Mouse (Mus musculus) embryonic facial prominence, embryonic 11.5 days (tissue): Measurements from ENCODE around the gene Eef1g. TPM values are rescaled to one million over a fixed set of nuclear protein-coding genes. Genes with fewer than 3 reads are reported as not detected.
"Not testable (repeated sequence)": the region's sequence is repeated elsewhere in the genome, so short reads cannot be mapped to it uniquely, and the experiment has no call there.

Experiments
- ATAC-seq: fragments of 200-750 bp; cut with Nextera tagmentation; replicated peaks from 2 replicates; pipeline ENCODE4 v1.8.0; 2017; ENCODE audit warnings: low read depth; ENCODE audit not compliant: insufficient number of reproducible peaks, low FRiP score, low TSS enrichment
- DNase-seq: peaks from one replicate; pipeline ENCODE4 v3.0.0-alpha.2; 2015; ENCODE audit warnings: low spot score
- H3K27ac ChIP-seq: fragments of 300-500 bp; sonication (generic); replicated peaks from 2 replicates; pipeline ENCODE4 v1.5.1; 2014; ENCODE audit warnings: mild to moderate bottlenecking, low read depth, low read length, control low read depth
- H3K27me3 ChIP-seq: fragments of 300-500 bp; sonication (generic); 2 replicates; pipeline ENCODE4 v1.6.1; 2014; ENCODE audit warnings: mild to moderate bottlenecking, low read length, moderate library complexity, mixed read lengths; ENCODE audit not compliant: control insufficient read depth, insufficient read depth
- H3K36me3 ChIP-seq: fragments of 300-500 bp; sonication (generic); replicated peaks from 2 replicates; pipeline ENCODE4 v1.6.1; 2014; ENCODE audit warnings: low read depth, mild to moderate bottlenecking, low read length, moderate library complexity, mixed read lengths; ENCODE audit not compliant: control insufficient read depth, insufficient read depth
- H3K4me1 ChIP-seq: fragments of 300-500 bp; sonication (generic); 2 replicates; pipeline ENCODE4 v1.6.1; 2014; ENCODE audit warnings: low read length, mixed read lengths; ENCODE audit not compliant: control insufficient read depth, insufficient read depth
- H3K4me2 ChIP-seq: fragments of 300-500 bp; sonication (generic); 2 replicates; pipeline ENCODE4 v1.6.1; 2014; ENCODE audit warnings: low read depth, mild to moderate bottlenecking, control low read depth, low read length, moderate library complexity
- H3K4me3 ChIP-seq: fragments of 300-500 bp; sonication (generic); 2 replicates; pipeline ENCODE4 v1.5.1; 2014; ENCODE audit warnings: low read depth, low read length, control low read depth
- H3K9ac ChIP-seq: fragments of 300-500 bp; sonication (generic); replicated peaks from 2 replicates; pipeline ENCODE4 v1.6.1; 2014; ENCODE audit warnings: mild to moderate bottlenecking, control low read depth, low read length
- H3K9me3 ChIP-seq: fragments of 300-500 bp; sonication (generic); replicated peaks from 2 replicates; pipeline ENCODE4 v1.6.1; 2016; ENCODE audit warnings: mild to moderate bottlenecking, low read length, inconsistent platforms, mixed read lengths; ENCODE audit not compliant: control insufficient read depth
- WGBS: fragments of 180-500 bp; shearing (Covaris S2); extraction: QIAGEN DNeasy Blood & Tissue Kit; methylation state at CpG from one replicate; pipeline ENCODE4 v1.1.7; 2014; 5-methylcytosine and 5-hydroxymethylcytosine counted together
- polyA plus RNA-seq: library from polyadenylated mRNA; unstranded; fragments of >200 nt; fragmentation: Nextera tagmentation; extraction: Ambion mirVana; gene quantifications from 2 replicates; pipeline ENCODE4 v1.2.1, GENCODE M21; 2014

The Eef1g gene
- polyA plus RNA-seq, 1 experiment from 2014 or later: 535 TPM

GRCm38 (mm10) chr19:8966198-8966589 is 647 bp upstream of the Eef1g start:
- ATAC-seq (no peak), DNase-seq (no peak)
- Histone ChIP-seq H3K4me2 (peak overlapping the region; percentile 41), H3K27me3 (no peaks in the 10 kb centered on the region), H3K4me3 (peak overlapping the region; percentile 59), H3K36me3 (peaks cover 4% of the 10 kb centered on the region), H3K9me3 (no peaks in the 10 kb centered on the region), H3K27ac (peak overlapping the region; percentile 78), H3K9ac (peak overlapping the region; percentile 57), H3K4me1 (no peaks in the 10 kb centered on the region)
- 41% methylated on average over 5 of the region's 5 CpGs for WGBS

- no peaks in the 10 kb centered on the region for H3K4me1 ChIP-seq
- no peaks in the 10 kb centered on the region for H3K9me3 ChIP-seq
- ATAC-seq: no peak
- peak overlapping the region; percentile 62 for H3K4me2 ChIP-seq
- DNase-seq: no peak
- peak overlapping the region; percentile 48; the same call in 1 of the 2 replicates for H3K27ac ChIP-seq
- peak overlapping the region; percentile 59 for H3K4me3 ChIP-seq
- WGBS: under 1% methylated on average over 8 of the region's 8 CpGs
- H3K9ac ChIP-seq: peak overlapping the region; percentile 66
- no peaks in the 10 kb centered on the region for H3K27me3 ChIP-seq
- peaks cover 6% of the 10 kb centered on the region for H3K36me3 ChIP-seq
Observed at GRCm38 (mm10) chr19:8967373-8967743, 517 bp downstream of the Eef1g start.

GRCm38 (mm10) chr19:8967893-8968292 is 1.1 kb downstream of the Eef1g start:
- Histone ChIP-seq H3K4me2 (peak overlapping the region; percentile 62), H3K4me1 (no peaks in the 10 kb centered on the region), H3K9ac (peak overlapping the region; percentile 66), H3K9me3 (no peaks in the 10 kb centered on the region), H3K4me3 (peak overlapping the region; percentile 59), H3K36me3 (peaks cover 5% of the 10 kb centered on the region), H3K27ac (no peak overlapping the region), H3K27me3 (no peaks in the 10 kb centered on the region)
- DNase-seq: no peak
- 5% methylated on average over 9 of the region's 9 CpGs for WGBS
- ATAC-seq: no peak

GRCm38 (mm10) chr19:8972491-8972890 is 5.7 kb downstream of the Eef1g start:
- 87% methylated on average over 8 of the region's 8 CpGs for WGBS
- H3K4me3 ChIP-seq, ATAC-seq, H3K4me2 ChIP-seq, DNase-seq, H3K9me3 ChIP-seq, H3K4me1 ChIP-seq, H3K27me3 ChIP-seq, H3K27ac ChIP-seq, H3K36me3 ChIP-seq, H3K9ac ChIP-seq: not testable (repeated sequence)

- H3K9me3 ChIP-seq: no peaks in the 10 kb centered on the region
- H3K4me3 ChIP-seq: no peak overlapping the region
- no peaks in the 10 kb centered on the region for H3K4me1 ChIP-seq
- no peak overlapping the region for H3K4me2 ChIP-seq
- 83% methylated on average over 1 of the region's 1 CpGs for WGBS
- H3K27ac ChIP-seq: no peak overlapping the region
- no peaks in the 10 kb centered on the region for H3K27me3 ChIP-seq
- no peak overlapping the region for H3K9ac ChIP-seq
- ATAC-seq (no peak), DNase-seq (no peak)
- peaks cover 19% of the 10 kb centered on the region for H3K36me3 ChIP-seq
Observed at GRCm38 (mm10) chr19:8974638-8975037, 7.8 kb downstream of the Eef1g start.

GRCm38 (mm10) chr19:8975491-8975890 is 8.7 kb downstream of the Eef1g start:
- WGBS: 91% methylated on average over 2 of the region's 2 CpGs
- Histone ChIP-seq H3K4me3 (no peak overlapping the region), H3K9me3 (no peaks in the 10 kb centered on the region), H3K4me1 (no peaks in the 10 kb centered on the region), H3K27ac (no peak overlapping the region), H3K36me3 (peaks cover 19% of the 10 kb centered on the region), H3K9ac (no peak overlapping the region), H3K27me3 (no peaks in the 10 kb centered on the region), H3K4me2 (no peak overlapping the region)
- ATAC-seq (no peak), DNase-seq (no peak)

GRCm38 (mm10) chr19:8976535-8976934 is 9.7 kb downstream of the Eef1g start:
- Histone ChIP-seq H3K27ac (no peak overlapping the region), H3K36me3 (peaks cover 16% of the 10 kb centered on the region), H3K4me3 (no peak overlapping the region), H3K27me3 (no peaks in the 10 kb centered on the region), H3K9me3 (no peaks in the 10 kb centered on the region), H3K4me1 (no peaks in the 10 kb centered on the region), H3K9ac (no peak overlapping the region), H3K4me2 (no peak overlapping the region)
- peak; percentile 58; the same call in 1 of the 2 replicates for ATAC-seq
- DNase-seq: peak; percentile 83
- 34% methylated on average over 3 of the region's 3 CpGs for WGBS

- ATAC-seq (no peak), DNase-seq (no peak)
- 53% methylated on average over 5 of the region's 5 CpGs for WGBS
Observed at GRCm38 (mm10) chr19:8980771-8981170, 13.9 kb downstream of the Eef1g start.

More at GRCm38 (mm10) chr19:8980771-8981170, 13.9 kb downstream of the Eef1g start:
- H3K9me3 ChIP-seq: no peaks in the 10 kb centered on the region
- no peak overlapping the region for H3K4me2 ChIP-seq
- peaks cover 10% of the 10 kb centered on the region for H3K36me3 ChIP-seq
- peaks cover 5% of the 10 kb centered on the region; the same call in 1 of the 2 replicates for H3K4me1 ChIP-seq
- no peaks in the 10 kb centered on the region for H3K27me3 ChIP-seq
- no peak overlapping the region for H3K27ac ChIP-seq
- no peak overlapping the region for H3K4me3 ChIP-seq
- no peak overlapping the region for H3K9ac ChIP-seq
